Mouse (Mus musculus): ENCODE data around the gene Timm22. TPM values are rescaled to one million over a fixed set of nuclear protein-coding genes. Genes with fewer than 3 reads are reported as not detected.

Timm22 gene
- total RNA-seq, 1 experiment, result 72.1 TPM

GRCm38 (mm10) chr11:76384307-76384706 lies 22.4 kb upstream of the Timm22 start:
- Histone ChIP-seq H3K9ac (ENCODE audit: insufficient read depth, low read depth, low read length, poor library complexity, severe bottlenecking) (no peak overlapping the region), H3K4me3 (ENCODE audit: insufficient read depth in 1 of 2, low read depth in 1 of 2, low read length in 2 of 2, poor library complexity in 1 of 2, severe bottlenecking in 1 of 2) (no peak overlapping the region), H3K9me3 (ENCODE audit: control insufficient read depth, insufficient read depth, low read depth, low read length) (no peaks in the 10 kb centered on the region), H3K27ac (ENCODE audit: insufficient read depth, low read depth, low read length, poor library complexity, severe bottlenecking) (no peak overlapping the region), H3K36me3 (ENCODE audit: control insufficient read depth, insufficient read depth, low read length, poor library complexity, severe bottlenecking) (no peaks in the 10 kb centered on the region), H3K4me1 (ENCODE audit: control insufficient read depth in 2 of 2, insufficient read depth in 2 of 2, low read length in 2 of 2, poor library complexity in 1 of 2) (peaks cover 5 to 28% of the 10 kb centered on the region in 2 experiments)
- no peak for TF ChIP-seq CHD2 (IDR thresholded peaks at IDR 0.05; ENCODE audit: low read depth, low read length)
- TF ChIP-seq HCFC1 (IDR thresholded peaks at IDR 0.05; ENCODE audit: borderline replicate concordance, insufficient read depth, low read length), result no peak
- TF ChIP-seq ZNF384 (IDR thresholded peaks at IDR 0.05; ENCODE audit: low read depth, low read length), result no peak
- no peak for TF ChIP-seq MAFK (IDR thresholded peaks at IDR 0.05; ENCODE audit: insufficient read depth, low read depth, low read length)
- TF ChIP-seq ZC3H11A (IDR thresholded peaks at IDR 0.05; ENCODE audit: borderline replicate concordance, low read depth, low read length), result no peak
- no peak for DNase-seq (ENCODE audit: low read depth, low spot score)
- in situ Hi-C loops (cut with MboI; ENCODE audit: low sequenced_read_pairs in 2 of 2, unreplicated experiment in 2 of 2), result no loop called here

GRCm38 (mm10) chr11:76385017-76385416 lies 21.7 kb upstream of the Timm22 start:
- Histone ChIP-seq H3K4me1 (ENCODE audit: control insufficient read depth in 2 of 2, insufficient read depth in 2 of 2, low read length in 2 of 2, poor library complexity in 1 of 2) (peaks cover 5 to 27% of the 10 kb centered on the region in 2 experiments), H3K4me3 (ENCODE audit: insufficient read depth in 1 of 2, low read depth in 1 of 2, low read length in 2 of 2, poor library complexity in 1 of 2, severe bottlenecking in 1 of 2) (no peak overlapping the region), H3K9ac (ENCODE audit: insufficient read depth, low read depth, low read length, poor library complexity, severe bottlenecking) (peak overlapping the region; percentile 16; the same call in 1 of the 2 replicates), H3K9me3 (ENCODE audit: control insufficient read depth, insufficient read depth, low read depth, low read length) (no peaks in the 10 kb centered on the region), H3K27ac (ENCODE audit: insufficient read depth, low read depth, low read length, poor library complexity, severe bottlenecking) (peak overlapping the region; percentile 2; the same call in 1 of the 2 replicates), H3K36me3 (ENCODE audit: control insufficient read depth, insufficient read depth, low read length, poor library complexity, severe bottlenecking) (no peaks in the 10 kb centered on the region)
- TF ChIP-seq ZNF384 (IDR thresholded peaks at IDR 0.05; ENCODE audit: low read depth, low read length) (no peak), HCFC1 (IDR thresholded peaks at IDR 0.05; ENCODE audit: borderline replicate concordance, insufficient read depth, low read length) (no peak), MAFK (IDR thresholded peaks at IDR 0.05; ENCODE audit: insufficient read depth, low read depth, low read length) (no peak), CHD2 (IDR thresholded peaks at IDR 0.05; ENCODE audit: low read depth, low read length) (no peak), ZC3H11A (IDR thresholded peaks at IDR 0.05; ENCODE audit: borderline replicate concordance, low read depth, low read length) (no peak)
- in situ Hi-C loops (cut with MboI; ENCODE audit: low sequenced_read_pairs in 2 of 2, unreplicated experiment in 2 of 2), result no loop called here
- no peak for DNase-seq (ENCODE audit: low read depth, low spot score)

GRCm38 (mm10) chr11:76385746-76386145 lies 21.0 kb upstream of the Timm22 start:
- H3K27ac ChIP-seq (ENCODE audit: insufficient read depth, low read depth, low read length, poor library complexity, severe bottlenecking), result peak overlapping the region; percentile 2; the same call in 1 of the 2 replicates
- H3K9me3 ChIP-seq (ENCODE audit: control insufficient read depth, insufficient read depth, low read depth, low read length), result no peaks in the 10 kb centered on the region
- TF ChIP-seq MAFK (IDR thresholded peaks at IDR 0.05; ENCODE audit: insufficient read depth, low read depth, low read length), result no peak
- TF ChIP-seq ZNF384 (IDR thresholded peaks at IDR 0.05; ENCODE audit: low read depth, low read length), result no peak
- no peak for TF ChIP-seq ZC3H11A (IDR thresholded peaks at IDR 0.05; ENCODE audit: borderline replicate concordance, low read depth, low read length)
- TF ChIP-seq HCFC1 (IDR thresholded peaks at IDR 0.05; ENCODE audit: borderline replicate concordance, insufficient read depth, low read length), result no peak
- no peak for TF ChIP-seq CHD2 (IDR thresholded peaks at IDR 0.05; ENCODE audit: low read depth, low read length)
- peak overlapping the region; percentile 16; the same call in 1 of the 2 replicates for H3K9ac ChIP-seq (ENCODE audit: insufficient read depth, low read depth, low read length, poor library complexity, severe bottlenecking)
- H3K4me1 ChIP-seq (ENCODE audit: control insufficient read depth in 2 of 2, insufficient read depth in 2 of 2, low read length in 2 of 2, poor library complexity in 1 of 2), result peaks cover 5 to 28% of the 10 kb centered on the region in 2 experiments
- no peaks in the 10 kb centered on the region for H3K36me3 ChIP-seq (ENCODE audit: control insufficient read depth, insufficient read depth, low read length, poor library complexity, severe bottlenecking)
- in situ Hi-C loops (cut with MboI; ENCODE audit: low sequenced_read_pairs in 2 of 2, unreplicated experiment in 2 of 2), result no loop called here
- no peak for DNase-seq (ENCODE audit: low read depth, low spot score)
- no peak overlapping the region for H3K4me3 ChIP-seq (ENCODE audit: insufficient read depth in 1 of 2, low read depth in 1 of 2, low read length in 2 of 2, poor library complexity in 1 of 2, severe bottlenecking in 1 of 2)

GRCm38 (mm10) chr11:76387097-76387496 lies 19.7 kb upstream of the Timm22 start:
- in situ Hi-C loops (cut with MboI; ENCODE audit: low sequenced_read_pairs in 2 of 2, unreplicated experiment in 2 of 2), result no loop called here
- no peak for DNase-seq (ENCODE audit: low read depth, low spot score)
- TF ChIP-seq ZC3H11A (IDR thresholded peaks at IDR 0.05; ENCODE audit: borderline replicate concordance, low read depth, low read length) (peak; percentile 92), HCFC1 (IDR thresholded peaks at IDR 0.05; ENCODE audit: borderline replicate concordance, insufficient read depth, low read length) (no peak), CHD2 (IDR thresholded peaks at IDR 0.05; ENCODE audit: low read depth, low read length) (no peak)
- no peak overlapping the region for H3K9ac ChIP-seq (ENCODE audit: insufficient read depth, low read depth, low read length, poor library complexity, severe bottlenecking)
- no peaks in the 10 kb centered on the region for H3K36me3 ChIP-seq (ENCODE audit: control insufficient read depth, insufficient read depth, low read length, poor library complexity, severe bottlenecking)
- H3K4me1 ChIP-seq (ENCODE audit: control insufficient read depth in 2 of 2, insufficient read depth in 2 of 2, low read length in 2 of 2, poor library complexity in 1 of 2), result peaks cover 5 to 22% of the 10 kb centered on the region in 2 experiments
- no peaks in the 10 kb centered on the region for H3K9me3 ChIP-seq (ENCODE audit: control insufficient read depth, insufficient read depth, low read depth, low read length)
- H3K4me3 ChIP-seq (ENCODE audit: insufficient read depth in 1 of 2, low read depth in 1 of 2, low read length in 2 of 2, poor library complexity in 1 of 2, severe bottlenecking in 1 of 2), result no peak overlapping the region
- H3K27ac ChIP-seq (ENCODE audit: insufficient read depth, low read depth, low read length, poor library complexity, severe bottlenecking), result no peak overlapping the region

- H3K4me3 ChIP-seq (ENCODE audit: insufficient read depth in 1 of 2, low read depth in 1 of 2, low read length in 2 of 2, poor library complexity in 1 of 2, severe bottlenecking in 1 of 2), result no peak overlapping the region
- H3K36me3 ChIP-seq (ENCODE audit: control insufficient read depth, insufficient read depth, low read length, poor library complexity, severe bottlenecking), result no peaks in the 10 kb centered on the region
- no peak overlapping the region for H3K27ac ChIP-seq (ENCODE audit: insufficient read depth, low read depth, low read length, poor library complexity, severe bottlenecking)
- peaks cover 7 to 25% of the 10 kb centered on the region in 2 experiments for H3K4me1 ChIP-seq (ENCODE audit: control insufficient read depth in 2 of 2, insufficient read depth in 2 of 2, low read length in 2 of 2, poor library complexity in 1 of 2)
- in situ Hi-C loops (cut with MboI; ENCODE audit: low sequenced_read_pairs in 2 of 2, unreplicated experiment in 2 of 2), result no loop called here
- H3K9me3 ChIP-seq (ENCODE audit: control insufficient read depth, insufficient read depth, low read depth, low read length), result no peaks in the 10 kb centered on the region
- no peak overlapping the region for H3K9ac ChIP-seq (ENCODE audit: insufficient read depth, low read depth, low read length, poor library complexity, severe bottlenecking)
- DNase-seq (ENCODE audit: low read depth, low spot score), result no peak
- TF ChIP-seq CHD2 (IDR thresholded peaks at IDR 0.05; ENCODE audit: low read depth, low read length) (no peak), ZNF384 (IDR thresholded peaks at IDR 0.05; ENCODE audit: low read depth, low read length) (no peak), ZC3H11A (IDR thresholded peaks at IDR 0.05; ENCODE audit: borderline replicate concordance, low read depth, low read length) (no peak), MAFK (IDR thresholded peaks at IDR 0.05; ENCODE audit: insufficient read depth, low read depth, low read length) (no peak), HCFC1 (IDR thresholded peaks at IDR 0.05; ENCODE audit: borderline replicate concordance, insufficient read depth, low read length) (no peak)
These were observed 18.0 kb upstream of the Timm22 start for GRCm38 (mm10) chr11:76388711-76389110.
